In the genomic region with DNA sequence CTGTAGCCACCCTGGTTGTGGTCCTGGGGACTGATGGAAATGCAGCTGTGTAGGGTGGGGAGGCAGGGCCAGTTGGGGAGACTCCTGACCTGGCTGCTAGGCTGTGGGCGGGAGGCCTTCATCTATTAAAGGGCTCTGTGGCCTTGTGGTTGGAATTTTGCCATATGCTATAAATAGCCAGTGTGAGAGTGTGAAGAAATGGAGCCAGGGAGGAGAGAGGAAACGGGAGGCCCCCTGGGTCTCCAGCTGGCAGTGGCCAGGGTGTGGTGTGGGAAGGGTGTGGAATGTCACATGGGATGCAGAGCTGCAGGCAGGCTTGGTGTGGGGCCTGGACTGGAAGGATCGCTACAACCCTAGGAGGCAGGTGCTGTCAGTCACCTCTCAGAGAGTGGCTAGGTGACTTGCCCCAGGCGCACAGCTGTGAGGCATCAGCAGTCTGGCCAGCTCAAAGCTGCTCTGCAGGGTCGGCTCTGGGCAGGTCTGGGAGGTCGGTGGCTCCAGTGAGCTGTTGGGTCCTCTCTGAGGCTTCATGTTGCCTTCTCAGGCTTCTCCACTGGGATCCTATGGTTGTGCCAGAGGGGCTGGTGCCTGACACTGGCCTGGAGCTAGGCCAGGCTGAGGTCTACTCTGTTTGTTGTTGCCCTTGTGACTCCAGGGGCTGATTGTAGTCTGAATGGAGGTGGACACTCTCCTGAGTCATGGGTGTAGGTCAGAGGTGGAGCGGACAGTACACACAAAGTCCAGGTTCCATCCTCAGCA, we compare ENCODE assay signal across 8 mouse cellular contexts. TPM values are rescaled to one million over a fixed set of nuclear protein-coding genes. Genes with fewer than 3 reads are reported as not detected.
A peak's percentile ranks its signal among the peaks of the same experiment; 100 is the strongest.
DNase-seq lines count a peak whose midpoint lies in the region; ATAC-seq lines count a peak whose summit lies in the region.

No protein-coding gene starts in this region.

- H3K27me3 ChIP-seq in hindbrain, embryonic 14.5 days (ENCODE audit: control insufficient read depth, insufficient read depth, low read length), result no peaks in the 10 kb centered on the region
- no peaks in the 10 kb centered on the region for H3K27me3 ChIP-seq in liver, embryonic 11.5 days (replicated peaks; ENCODE audit: control insufficient read depth, insufficient read depth, low read length)
- no peaks in the 10 kb centered on the region for H3K27me3 ChIP-seq in neural tube, embryonic 14.5 days (ENCODE audit: control insufficient read depth, insufficient read depth, low read length)

- peak; percentile 70; the same call in 1 of the 2 replicates for ATAC-seq in hindbrain, embryonic 14.5 days (ENCODE audit: low FRiP score)
- ATAC-seq in liver, embryonic 11.5 days (replicated peaks; ENCODE audit: low FRiP score), result peak; percentile 33
- peak; percentile 50 for ATAC-seq in neural tube, embryonic 14.5 days (ENCODE audit: low read depth)
- ATAC-seq in inflammation-experienced regulatory T-cells, adult 6 months, result no peak

- H3K4me2 ChIP-seq in hindbrain, embryonic 14.5 days (replicated peaks), result no peak overlapping the region
- H3K4me2 ChIP-seq in liver, embryonic 11.5 days, result no peak overlapping the region
- no peak overlapping the region for H3K4me2 ChIP-seq in neural tube, embryonic 14.5 days (ENCODE audit: low read depth, low read length)

- no peak overlapping the region for H3K4me3 ChIP-seq in hindbrain, embryonic 14.5 days (replicated peaks; ENCODE audit: low read length)
- H3K4me3 ChIP-seq in liver, embryonic 11.5 days (ENCODE audit: low read depth, low read length), result no peak overlapping the region
- no peak overlapping the region for H3K4me3 ChIP-seq in neural tube, embryonic 14.5 days (ENCODE audit: low read depth, low read length)

- H3K9me3 ChIP-seq in hindbrain, embryonic 14.5 days (ENCODE audit: control insufficient read depth, low read length), result no peaks in the 10 kb centered on the region
- H3K9me3 ChIP-seq in liver, embryonic 11.5 days (ENCODE audit: control insufficient read depth, low read length), result no peaks in the 10 kb centered on the region
- H3K9me3 ChIP-seq in neural tube, embryonic 14.5 days (ENCODE audit: control insufficient read depth, low read length), result no peaks in the 10 kb centered on the region

- H3K9ac ChIP-seq in hindbrain, embryonic 14.5 days, result 0 out of 2 replicates have a peak overlapping the region, but pooled peaks have one; percentile 20
- H3K9ac ChIP-seq in liver, embryonic 11.5 days (ENCODE audit: low read depth, low read length), result no peak overlapping the region
- H3K9ac ChIP-seq in neural tube, embryonic 14.5 days (replicated peaks; ENCODE audit: low read depth, low read length), result no peak overlapping the region

- peak; percentile 40 for DNase-seq in ovary, adult 18-20 months (ENCODE audit: low spot score)
- no peak for DNase-seq in ovary, postnatal 10 days (ENCODE audit: low spot score)
- peak; percentile 56 for DNase-seq in forelimb bud, embryonic 11.5 days (ENCODE audit: low read depth, low spot score)
- peak; percentile 53 for DNase-seq in hindbrain, embryonic 14.5 days (ENCODE audit: low spot score)
- DNase-seq in liver, embryonic 11.5 days (ENCODE audit: low spot score), result no peak
- no peak for DNase-seq in left cerebral cortex, adult 11 months (ENCODE audit: low spot score)

- peaks cover 21% of the 10 kb centered on the region for H3K4me1 ChIP-seq in hindbrain, embryonic 14.5 days (replicated peaks; ENCODE audit: control insufficient read depth, insufficient read depth, low read length)
- peaks cover 16% of the 10 kb centered on the region for H3K4me1 ChIP-seq in liver, embryonic 11.5 days (replicated peaks; ENCODE audit: control insufficient read depth, insufficient read depth, low read length)
- H3K4me1 ChIP-seq in neural tube, embryonic 14.5 days (ENCODE audit: control insufficient read depth, insufficient read depth, low read length), result peaks cover 17% of the 10 kb centered on the region

- peak overlapping the region; percentile 47 for H3K27ac ChIP-seq in hindbrain, embryonic 14.5 days
- H3K27ac ChIP-seq in liver, embryonic 11.5 days (ENCODE audit: low read depth, low read length), result no peak overlapping the region
- peak overlapping the region; percentile 44; the same call in 1 of the 2 replicates for H3K27ac ChIP-seq in neural tube, embryonic 14.5 days (ENCODE audit: low read depth, low read length)

- peaks cover 28% of the 10 kb centered on the region for H3K36me3 ChIP-seq in hindbrain, embryonic 14.5 days (replicated peaks; ENCODE audit: control insufficient read depth, insufficient read depth)
- no peaks in the 10 kb centered on the region; the same call in 1 of the 2 replicates for H3K36me3 ChIP-seq in liver, embryonic 11.5 days (ENCODE audit: control insufficient read depth, insufficient read depth, low read length)
- peaks cover 7% of the 10 kb centered on the region; the same call in 1 of the 2 replicates for H3K36me3 ChIP-seq in neural tube, embryonic 14.5 days (ENCODE audit: control insufficient read depth, insufficient read depth, low read length)

- WGBS in hindbrain, embryonic 14.5 days, result 59% methylated on average over 7 of the region's 7 CpGs
- 48% methylated on average over 7 of the region's 7 CpGs for WGBS in liver, embryonic 11.5 days
- 48% methylated on average over 7 of the region's 7 CpGs for WGBS in neural tube, embryonic 14.5 days

RNA-seq across cellular contexts. Expression of a gene that starts 19.3 kb away (rescaled TPM):
- polyA plus RNA-seq in hindbrain, embryonic 14.5 days (2014; fragmentation: Nextera tagmentation; extraction: Ambion mirVana), result 52.7 and 56.7 TPM in 2 replicates
- 18.7 and 22.5 TPM in 2 replicates for polyA plus RNA-seq in liver, embryonic 11.5 days (2014; fragmentation: Nextera tagmentation; extraction: Ambion mirVana)
- 58.2 and 59.0 TPM in 2 replicates for polyA plus RNA-seq in neural tube, embryonic 14.5 days (2014; fragmentation: Nextera tagmentation; extraction: Ambion mirVana)
- polyA plus RNA-seq in inflammation-experienced regulatory T-cells, adult 6 months (2017; shearing (Covaris generic)), result 10 to 100 TPM; 11.1 to 12.1 (median 11.5) TPM

RNA-seq across cellular contexts. Expression of a gene that starts 23.5 kb away (rescaled TPM):
- polyA plus RNA-seq in hindbrain, embryonic 14.5 days (2014; fragmentation: Nextera tagmentation; extraction: Ambion mirVana), result 45.4 and 49.3 TPM in 2 replicates
- 15.8 and 16.4 TPM in 2 replicates for polyA plus RNA-seq in liver, embryonic 11.5 days (2014; fragmentation: Nextera tagmentation; extraction: Ambion mirVana)
- polyA plus RNA-seq in neural tube, embryonic 14.5 days (2014; fragmentation: Nextera tagmentation; extraction: Ambion mirVana), result 45.0 and 49.7 TPM in 2 replicates
- not detected for polyA plus RNA-seq in inflammation-experienced regulatory T-cells, adult 6 months (2017; shearing (Covaris generic))

Comparison
In these comparisons a context has a peak if more than half of its experiments do, and no peak if none do; other contexts are left out.
1. DNase-seq: peak in ovary, adult 18-20 months (single experiment), forelimb bud, embryonic 11.5 days (single experiment) and hindbrain, embryonic 14.5 days (single experiment); none in ovary, postnatal 10 days (single experiment), liver, embryonic 11.5 days (single experiment) and left cerebral cortex, adult 11 months (single experiment).
2. RNA of a gene that starts 23.5 kb away (polyA plus RNA-seq): 45.4 to 49.3 TPM in hindbrain, embryonic 14.5 days, 45.0 to 49.7 TPM in neural tube, embryonic 14.5 days and 15.8 to 16.4 TPM in liver, embryonic 11.5 days; not detected in inflammation-experienced regulatory T-cells, adult 6 months; every median in the first group is over 10 times any median in the second.